Mouse (Mus musculus) heart, adult 9 months (tissue): ENCODE measurements around the gene Rab25.
"Not testable (repeated sequence)": the region's sequence is repeated elsewhere in the genome, so short reads cannot be mapped to it uniquely, and the experiment has no call there.

Source experiments
- DNase-seq, 2 experiments: peaks; one replicate each; pipeline ENCODE4 v3.0.0; 2022; ENCODE audit warnings: low spot score in 2 of 2

The Rab25 gene

GRCm38 (mm10) chr3:88548180-88548917 lies at the start of gene Rab25:
Gene Rab25, minus strand, starts transcription at chr3:88548300.
- DNase-seq, result no peak

- not testable (repeated sequence) for DNase-seq
These were observed 48.4 kb upstream of the Rab25 start for GRCm38 (mm10) chr3:88596547-88596946.

- no peak for DNase-seq
These were observed 45.9 kb upstream of the Rab25 start for GRCm38 (mm10) chr3:88593893-88594580.

- no peak for DNase-seq
These were observed 45.0 kb upstream of the Rab25 start for GRCm38 (mm10) chr3:88592942-88593576.

GRCm38 (mm10) chr3:88591950-88592731 lies 44.0 kb upstream of the Rab25 start:
- DNase-seq, result peak in 1 of 2 experiments; percentile 55

- DNase-seq, result no peak
These were observed 42.9 kb upstream of the Rab25 start for GRCm38 (mm10) chr3:88591044-88591443.

GRCm38 (mm10) chr3:88590246-88590645 lies 42.1 kb upstream of the Rab25 start:
- no peak for DNase-seq

- DNase-seq, result no peak
These were observed 38.5 kb upstream of the Rab25 start for GRCm38 (mm10) chr3:88586640-88587039.

GRCm38 (mm10) chr3:88585769-88586168 lies 37.7 kb upstream of the Rab25 start:
- no peak for DNase-seq

- DNase-seq, result peak; percentile 82 to 83
These were observed 31.5 kb upstream of the Rab25 start for GRCm38 (mm10) chr3:88579454-88580117.

- no peak for DNase-seq
These were observed 30.7 kb upstream of the Rab25 start for GRCm38 (mm10) chr3:88578498-88579424.

- DNase-seq, result not testable (repeated sequence)
These were observed 29.7 kb upstream of the Rab25 start for GRCm38 (mm10) chr3:88577846-88578245.

- DNase-seq, result no peak
These were observed 27.4 kb upstream of the Rab25 start, which contains the start of gene Ssr2 for GRCm38 (mm10) chr3:88575540-88575939. Gene Ssr2, plus strand, starts transcription at chr3:88575876.

- no peak for DNase-seq
These were observed 25.7 kb upstream of the Rab25 start for GRCm38 (mm10) chr3:88573810-88574209.

- DNase-seq, result no peak
These were observed 24.7 kb upstream of the Rab25 start for GRCm38 (mm10) chr3:88572835-88573234.

- no peak for DNase-seq
These were observed 23.8 kb upstream of the Rab25 start for GRCm38 (mm10) chr3:88571856-88572255.

GRCm38 (mm10) chr3:88570341-88570740 lies 22.2 kb upstream of the Rab25 start:
- DNase-seq, result no peak

- DNase-seq, result no peak
These were observed 21.6 kb upstream of the Rab25 start for GRCm38 (mm10) chr3:88569694-88570093.

- DNase-seq, result no peak
These were observed 21.0 kb upstream of the Rab25 start for GRCm38 (mm10) chr3:88569093-88569492.

- no peak for DNase-seq
These were observed 20.5 kb upstream of the Rab25 start for GRCm38 (mm10) chr3:88568615-88569014.
